Mouse (Mus musculus) right cerebral cortex, postnatal 14 days (tissue): Measurements from ENCODE around the gene Commd7.
"Not testable (repeated sequence)": the region's sequence is repeated elsewhere in the genome, so short reads cannot be mapped to it uniquely, and the experiment has no call there.

Experiments
- DNase-seq: peaks from one replicate; pipeline ENCODE4 v3.0.0; 2022

The Commd7 gene

DNA sequence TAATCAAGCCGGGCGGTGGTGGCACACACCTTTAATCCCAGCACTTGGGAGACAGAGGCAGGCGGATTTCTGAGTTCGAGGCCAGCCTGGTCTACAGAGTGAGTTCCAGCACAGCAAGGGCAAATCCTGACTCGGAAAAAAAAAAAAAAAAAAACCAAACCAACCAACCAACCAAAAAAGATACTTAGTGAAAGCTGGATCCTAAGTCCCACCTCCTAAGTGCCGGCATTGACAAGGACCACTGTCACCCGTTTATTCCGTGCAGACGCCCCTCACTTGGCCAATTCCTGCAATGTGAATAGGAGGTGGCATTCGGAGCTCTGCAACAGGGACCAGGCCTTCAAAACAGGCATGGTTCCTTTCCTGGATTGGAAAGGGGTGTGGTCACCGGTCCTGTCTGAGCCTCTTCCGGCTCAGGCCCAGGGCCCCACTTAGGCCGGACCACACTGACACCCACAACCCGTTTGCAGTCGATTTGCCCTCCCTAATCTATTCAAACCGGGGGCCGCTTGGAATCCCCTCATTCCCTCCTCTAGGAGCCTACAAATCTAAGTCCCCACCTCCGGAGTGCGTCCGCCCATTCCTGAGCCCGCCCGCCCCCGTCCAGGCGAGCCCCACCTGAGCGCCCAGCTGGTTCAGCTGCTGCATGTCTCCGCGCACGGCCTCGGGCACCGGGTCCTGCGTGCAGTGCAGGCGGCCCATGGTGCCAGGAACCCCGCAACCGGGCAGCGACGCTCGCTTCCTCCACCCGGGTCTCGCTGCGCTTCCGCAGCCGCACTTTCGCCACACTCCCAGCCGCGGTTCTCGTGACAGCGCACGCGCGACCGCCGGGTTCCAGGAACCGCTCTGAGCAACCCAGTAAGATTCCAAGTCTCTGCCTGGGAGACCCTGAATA is at the start of gene Commd7:
Gene Commd7 (minus strand): TSS at position 806 of the 895 bp plus-strand sequence.
- DNase-seq: peak; percentile 85

DNA sequence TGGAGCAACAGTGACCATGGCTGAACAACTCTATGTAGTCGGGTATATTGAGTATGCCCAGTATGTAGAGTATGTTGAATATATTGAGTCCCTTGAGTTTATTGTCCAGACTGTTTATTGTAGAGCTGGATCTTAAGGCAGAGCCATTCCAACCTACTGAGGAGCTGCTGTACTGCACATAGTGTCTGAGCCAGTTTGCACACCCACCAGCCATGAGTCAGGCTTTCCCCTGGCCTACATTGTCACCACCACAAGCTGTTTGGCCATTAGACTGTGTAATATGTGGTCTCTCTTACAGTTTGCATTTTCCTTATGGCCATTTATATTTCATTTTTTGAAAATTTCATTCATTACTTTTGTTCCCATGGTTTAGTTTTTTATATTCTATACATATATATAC is 47.4 kb upstream of the Commd7 start:
- no peak for DNase-seq

DNA sequence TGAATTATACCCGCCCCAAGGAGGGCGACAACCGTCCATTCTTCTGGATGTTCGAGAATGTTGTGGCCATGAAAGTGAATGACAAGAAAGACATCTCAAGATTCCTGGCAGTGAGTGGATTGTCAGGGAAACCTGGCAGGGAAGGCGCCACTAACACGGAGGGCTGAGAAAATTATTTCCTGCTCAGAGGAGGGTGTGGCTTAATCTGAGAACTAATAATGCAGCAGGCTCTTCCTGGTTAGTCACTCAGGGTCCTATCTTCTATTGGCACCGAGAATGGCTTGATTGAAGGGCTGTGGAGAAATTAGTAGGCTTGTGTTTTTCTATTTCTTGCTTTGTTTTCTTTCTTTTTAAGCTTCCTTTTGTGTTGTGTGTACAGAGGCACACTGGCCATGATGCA is 45.0 kb upstream of the Commd7 start:
- no peak for DNase-seq

DNA sequence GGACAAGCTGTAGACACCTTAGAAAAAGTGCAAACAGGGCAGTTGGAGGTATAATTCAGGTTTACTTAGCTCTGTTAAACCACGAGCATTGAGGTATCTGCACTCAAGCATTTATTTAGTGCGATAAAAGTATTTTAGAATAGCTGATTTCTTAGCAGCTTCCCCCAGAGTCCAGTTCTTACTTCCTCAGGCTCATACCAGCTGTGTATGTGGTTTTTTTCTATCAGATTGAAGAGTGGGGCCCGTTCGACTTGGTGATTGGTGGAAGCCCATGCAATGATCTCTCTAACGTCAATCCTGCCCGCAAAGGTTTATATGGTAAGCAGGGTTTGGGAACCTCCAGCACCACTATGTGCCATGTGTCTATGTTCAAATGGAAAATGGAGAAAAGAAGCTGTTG is 44.4 kb upstream of the Commd7 start:
- no peak for DNase-seq

DNA sequence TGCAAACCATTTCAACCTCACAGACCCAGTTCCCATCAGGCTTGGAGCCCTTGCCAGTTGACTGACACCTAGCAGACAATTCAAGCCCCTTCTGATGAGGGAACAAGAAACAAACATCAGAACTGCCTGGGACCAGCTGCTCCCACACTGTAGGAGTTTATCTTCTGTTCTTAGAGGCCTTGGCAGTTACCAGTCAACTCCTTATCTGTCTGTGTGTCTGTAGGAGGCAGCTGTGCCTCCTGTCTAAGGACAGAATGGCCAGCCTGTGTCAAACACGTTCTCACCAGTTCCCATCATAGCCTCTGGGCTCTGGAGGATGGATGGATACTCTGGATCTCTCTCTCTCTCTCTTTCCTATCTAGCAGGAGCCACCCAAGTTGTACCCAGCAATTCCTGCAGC is 42.8 kb upstream of the Commd7 start:
- DNase-seq: not testable (repeated sequence)

DNA sequence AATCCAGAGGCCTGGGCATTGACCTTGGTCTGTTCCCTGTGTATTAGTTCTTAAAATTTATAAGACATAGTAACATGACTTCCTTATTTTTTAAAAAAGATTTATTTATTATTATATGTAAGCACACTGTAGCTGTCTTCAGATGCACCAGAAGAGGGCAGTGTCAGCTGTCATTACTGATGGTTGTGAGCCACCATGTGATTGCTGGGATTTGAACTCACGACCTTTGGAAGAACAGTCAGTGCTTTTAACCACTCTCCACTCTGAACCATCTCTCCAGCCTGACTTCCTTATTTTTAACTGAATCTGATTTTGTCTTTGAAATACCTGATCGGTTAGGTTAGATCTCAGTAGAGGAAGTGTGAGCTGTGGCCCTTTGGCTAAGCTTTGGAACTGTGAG is 40.0 kb upstream of the Commd7 start:
- no peak for DNase-seq

DNA sequence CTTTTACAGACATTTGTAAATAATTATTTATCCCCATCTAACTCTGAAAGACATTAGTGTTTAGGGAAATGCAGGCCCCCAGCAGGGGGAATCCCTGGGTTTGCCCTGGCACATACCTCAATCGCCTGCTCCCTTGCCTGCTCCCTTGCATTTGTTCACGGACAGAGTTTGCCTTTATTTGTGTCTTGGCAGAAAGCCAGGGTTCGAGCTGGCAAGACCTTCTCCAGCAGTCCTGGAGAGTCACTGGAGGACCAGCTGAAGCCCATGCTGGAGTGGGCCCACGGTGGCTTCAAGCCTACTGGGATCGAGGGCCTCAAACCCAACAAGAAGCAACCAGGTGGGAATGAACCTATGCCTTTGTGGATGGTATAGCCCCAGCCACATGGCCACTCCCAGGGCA is 37.5 kb upstream of the Commd7 start:
- DNase-seq: no peak

DNA sequence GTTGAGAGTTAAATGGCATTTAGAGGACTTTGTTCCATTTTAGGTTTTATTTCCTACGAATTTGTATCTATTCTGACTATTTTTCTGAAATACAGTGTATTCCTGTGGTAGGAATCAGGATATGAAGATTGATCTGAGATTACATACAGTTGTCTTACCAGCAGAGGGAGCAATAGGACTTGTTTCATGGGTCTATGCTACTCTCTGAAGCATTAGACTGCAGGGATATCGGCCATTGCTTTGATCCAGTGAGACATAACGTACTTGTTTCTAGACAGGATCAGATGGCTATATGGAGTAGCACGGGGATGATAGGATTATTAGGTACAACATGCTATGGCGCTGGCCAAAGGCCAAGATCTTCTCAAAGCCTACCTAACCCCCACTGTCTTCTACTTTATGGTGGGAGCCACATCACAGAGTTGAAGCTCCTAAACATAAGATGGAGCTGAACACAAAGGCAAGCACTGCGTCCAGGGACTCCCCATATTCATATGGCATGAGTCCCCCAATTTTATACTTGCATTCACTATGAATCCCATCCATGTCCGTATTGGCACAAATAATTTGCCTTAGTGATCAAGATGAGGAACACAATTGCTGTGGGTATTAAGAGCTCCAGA is 36.3 kb upstream of the Commd7 start:
- no peak for DNase-seq

DNA sequence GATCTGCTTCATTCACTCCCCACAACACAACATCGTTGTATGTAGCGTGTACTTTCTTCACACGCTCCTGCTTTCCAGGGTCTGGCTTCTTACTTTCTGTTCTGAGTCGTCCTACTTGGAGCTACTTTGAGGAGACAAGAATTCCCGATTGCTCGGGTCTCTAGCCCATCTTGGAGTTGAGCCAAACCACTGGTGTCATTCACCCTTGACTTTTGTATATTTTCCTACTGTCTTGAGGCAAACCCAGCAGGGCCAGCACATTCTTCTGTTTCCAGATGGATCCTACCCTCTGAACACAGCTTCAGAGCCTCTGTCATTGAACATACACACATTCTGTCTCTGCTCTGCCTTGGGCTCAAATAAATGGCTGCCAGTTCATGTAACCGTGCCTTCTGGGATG is 32.8 kb upstream of the Commd7 start:
- DNase-seq: no peak

DNA sequence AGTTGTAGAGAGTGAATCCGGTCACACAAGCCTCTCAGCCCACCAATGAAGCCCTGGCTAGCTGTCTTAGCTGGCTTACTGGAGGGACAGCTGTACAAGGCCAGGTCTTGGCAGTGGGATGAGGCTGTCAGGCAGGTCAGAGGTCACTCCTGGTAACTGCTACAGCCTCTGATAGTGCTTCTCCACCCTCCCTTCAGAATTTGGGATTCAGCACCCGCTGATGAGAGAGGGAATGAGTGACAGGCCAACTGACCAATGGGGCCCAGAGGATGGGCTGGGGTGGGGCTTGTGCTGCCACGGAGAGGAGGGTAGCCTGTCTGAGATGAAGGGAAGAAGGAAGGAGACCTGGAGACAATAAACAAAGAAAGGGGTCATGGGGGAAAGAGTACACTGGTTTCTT is 28.0 kb upstream of the Commd7 start:
- no peak for DNase-seq

DNA sequence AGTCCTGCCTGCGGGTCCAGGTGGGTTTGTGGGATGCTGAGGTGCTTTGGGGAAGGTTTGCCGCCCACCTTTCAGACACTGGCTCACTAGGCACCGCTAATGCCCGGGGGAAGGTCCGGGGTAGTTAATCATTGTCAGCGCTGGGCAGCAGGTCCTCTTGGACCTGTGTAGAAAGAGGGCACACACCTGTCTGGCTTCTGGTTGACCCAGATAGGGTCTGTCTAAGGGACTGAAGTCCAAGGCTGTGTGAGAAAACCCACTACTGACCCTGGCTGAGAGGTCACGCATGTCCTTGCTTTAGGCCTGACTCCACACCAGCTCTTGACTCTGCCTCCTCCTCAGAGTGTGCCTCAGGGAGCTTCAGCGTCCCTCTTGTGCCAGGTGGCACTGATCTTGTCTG is 25.1 kb upstream of the Commd7 start:
- not testable (repeated sequence) for DNase-seq

DNA sequence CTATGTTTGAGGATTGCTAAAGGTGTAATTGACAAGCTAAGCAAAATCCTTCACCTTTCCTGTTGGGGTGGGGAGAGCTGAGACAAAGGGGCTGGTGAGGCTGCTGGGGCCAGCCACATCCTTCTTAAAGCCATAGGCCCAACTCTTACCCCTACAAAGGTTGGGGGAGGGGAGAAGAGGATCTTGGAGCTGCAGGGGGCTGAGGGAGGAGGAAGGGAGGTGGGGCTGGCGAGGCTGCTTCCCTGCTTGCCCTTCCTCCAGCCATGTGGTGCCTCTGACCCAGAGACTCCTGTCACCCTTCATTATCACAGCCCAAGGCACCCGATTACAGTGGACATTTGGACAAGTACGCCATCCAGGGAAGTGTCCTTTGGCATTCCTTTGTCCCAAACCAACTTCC is 19.1 kb upstream of the Commd7 start:
- DNase-seq: no peak

DNA sequence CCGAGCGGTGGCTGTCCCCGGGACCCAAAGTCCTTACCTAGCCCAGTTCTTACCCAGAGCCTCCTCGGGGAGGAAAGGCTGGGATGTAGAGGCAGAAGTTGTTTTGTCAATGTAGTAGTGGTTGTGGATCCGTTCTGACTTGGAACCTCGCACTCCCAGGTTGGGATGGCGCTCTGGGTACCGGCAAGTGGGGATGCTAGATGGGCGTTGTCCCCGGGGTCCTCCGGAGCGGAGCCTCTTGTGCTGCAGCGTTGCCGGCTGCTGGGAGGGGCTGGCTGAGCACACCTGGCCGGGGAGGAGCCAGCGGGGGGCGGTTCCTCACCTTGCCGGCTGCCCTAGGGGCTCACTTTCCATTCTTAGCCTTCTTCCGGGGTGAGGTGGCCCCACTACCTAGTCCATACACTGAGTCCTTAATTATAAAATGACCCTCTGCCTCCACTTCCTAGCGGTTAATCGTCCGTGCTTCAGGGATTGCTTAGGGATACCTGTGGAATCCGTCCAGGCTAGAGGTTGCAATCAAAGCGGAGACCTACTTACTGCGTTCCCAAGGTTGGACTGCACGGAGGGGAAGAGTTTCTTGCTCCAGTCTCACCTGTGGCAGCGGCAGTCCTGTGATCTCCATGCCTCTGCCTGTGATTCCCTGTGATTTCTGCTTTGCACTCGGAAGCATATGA is 17.6 kb upstream of the Commd7 start:
- DNase-seq: no peak

DNA sequence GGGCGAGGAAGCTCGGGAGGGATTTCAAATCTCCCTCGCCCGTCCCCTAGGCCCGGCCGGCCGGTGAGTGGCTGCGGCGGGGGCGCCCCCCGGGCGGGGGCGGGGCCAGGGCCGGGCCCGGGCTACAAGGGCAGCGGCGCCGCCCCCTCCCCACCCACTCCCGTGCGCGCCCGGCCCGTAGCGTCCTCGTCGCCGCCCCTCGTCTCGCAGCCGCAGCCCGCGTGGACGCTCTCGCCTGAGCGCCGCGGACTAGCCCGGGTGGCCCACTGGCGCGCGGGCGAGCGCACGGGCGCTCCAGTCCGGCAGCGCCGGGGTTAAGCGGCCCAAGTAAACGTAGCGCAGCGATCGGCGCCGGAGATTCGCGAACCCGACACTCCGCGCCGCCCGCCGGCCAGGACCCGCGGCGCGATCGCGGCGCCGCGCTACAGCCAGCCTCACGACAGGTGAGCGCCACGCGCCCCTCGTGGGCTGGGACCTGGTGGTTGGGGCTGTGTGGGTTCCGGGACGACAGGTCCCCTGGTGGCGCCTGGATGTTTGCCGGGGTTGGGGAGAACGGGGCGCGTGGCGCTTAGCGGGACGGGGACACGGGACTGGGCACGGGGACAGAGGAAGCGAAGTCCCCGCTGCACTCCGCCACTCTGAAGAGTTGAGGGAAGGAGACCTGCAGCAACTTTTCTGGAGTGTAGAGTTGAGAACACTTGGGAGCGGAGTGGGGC is 16.9 kb upstream of the Commd7 start, which contains the start of gene Dnmt3b:
Gene Dnmt3b (plus strand): TSS at position 153 of the 716 bp plus-strand sequence.
- DNase-seq: peak; percentile 62

DNA sequence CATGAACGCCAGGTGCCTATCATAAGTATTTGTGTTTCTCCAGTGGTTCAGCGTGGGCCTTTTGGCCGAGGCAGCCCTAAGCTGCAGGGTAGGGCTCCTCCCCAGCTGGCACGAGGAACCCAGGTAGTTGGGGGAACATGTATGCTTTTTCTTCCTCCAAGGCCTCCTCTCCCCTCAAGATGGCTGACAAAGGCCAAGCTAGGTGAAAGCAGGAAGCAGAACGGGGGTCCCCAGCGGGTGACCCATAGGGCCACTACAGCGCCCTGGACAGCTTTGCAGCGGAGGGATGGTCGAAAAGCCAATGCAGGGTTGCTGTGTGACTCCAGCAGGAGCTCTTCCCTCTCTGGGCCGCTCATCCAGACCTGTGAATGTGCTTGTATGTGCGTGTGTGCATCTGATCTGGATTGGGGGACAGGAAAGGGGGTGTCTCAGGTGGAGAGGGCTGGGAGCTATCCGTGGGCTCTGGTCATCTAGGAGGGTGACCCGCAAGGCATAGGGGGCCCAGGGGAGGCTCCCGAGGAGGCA is 16.3 kb upstream of the Commd7 start:
- no peak for DNase-seq

DNA sequence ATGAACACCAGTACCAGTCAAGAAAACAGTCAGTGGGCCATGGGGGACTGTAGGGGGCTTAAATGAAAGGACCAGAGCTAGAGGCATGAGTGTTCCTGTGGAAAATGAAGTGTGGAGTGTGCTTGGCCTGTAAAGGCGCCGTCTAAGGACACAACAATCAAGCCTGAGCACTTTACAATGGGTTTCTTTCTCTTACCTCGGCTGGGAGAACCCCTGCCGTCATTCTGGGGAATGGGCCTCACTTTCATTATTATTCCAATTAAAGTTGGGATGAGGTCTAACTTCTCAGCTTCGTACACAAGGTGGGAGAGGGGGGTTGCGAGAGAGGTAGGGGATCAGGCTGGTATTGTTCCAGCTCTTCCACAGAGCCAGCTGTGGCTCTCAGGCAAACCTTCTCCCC is 10.4 kb upstream of the Commd7 start:
- DNase-seq: no peak

DNA sequence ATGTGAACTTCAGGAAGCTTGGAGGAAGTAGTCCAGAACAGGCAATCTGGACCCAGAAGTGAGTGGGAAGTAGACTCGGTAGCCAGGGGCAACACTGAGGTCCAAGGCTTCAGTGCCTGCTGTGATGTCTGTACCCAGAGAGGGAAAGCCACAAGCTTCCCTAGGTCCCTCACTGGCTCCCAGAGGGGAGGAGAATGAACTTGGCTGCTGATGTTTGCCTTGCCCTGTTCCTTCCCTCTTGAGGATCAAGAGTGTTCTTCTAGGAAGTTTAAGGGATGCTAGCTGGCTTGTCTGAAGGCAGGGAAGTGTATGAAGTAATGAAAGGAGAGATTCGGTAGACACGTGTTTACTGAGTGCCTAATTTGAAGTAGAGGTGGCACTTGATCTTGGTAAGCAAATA is 9.9 kb upstream of the Commd7 start:
- no peak for DNase-seq

DNA sequence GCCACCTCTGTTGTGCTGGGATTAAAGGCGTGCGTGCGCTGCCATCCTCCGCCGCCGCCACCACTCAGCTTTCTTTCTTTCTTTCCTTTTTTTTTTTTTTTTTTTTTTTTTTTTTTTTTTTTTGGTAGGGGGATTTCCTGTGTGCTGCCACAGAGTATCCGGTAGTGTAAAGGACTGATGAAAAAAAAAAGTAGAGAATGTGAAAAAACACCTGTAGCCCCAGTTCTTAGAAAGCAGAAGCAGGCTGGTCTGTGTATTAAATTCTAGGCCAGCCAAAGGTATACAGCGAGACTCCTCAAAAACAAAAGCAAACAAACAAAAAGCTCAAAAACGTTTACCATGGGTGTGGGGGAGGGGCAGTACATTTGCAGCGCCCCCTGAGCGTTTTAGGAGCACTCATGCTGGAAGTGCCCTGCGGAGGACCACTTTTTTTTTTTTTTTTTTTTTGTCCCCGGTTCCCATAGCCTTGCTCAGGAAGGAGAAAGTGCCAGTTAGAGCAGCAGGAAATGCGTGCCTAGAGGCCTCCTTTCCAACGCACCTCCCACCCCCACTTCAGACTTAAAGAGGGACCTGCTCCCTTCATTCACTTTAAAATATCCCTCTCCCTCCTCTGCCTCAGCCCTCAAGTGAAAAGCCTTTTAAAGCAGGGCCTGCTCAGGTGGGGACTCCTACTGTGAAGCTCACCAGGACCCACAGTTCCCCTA is 6.5 kb upstream of the Commd7 start:
- DNase-seq: no peak

DNA sequence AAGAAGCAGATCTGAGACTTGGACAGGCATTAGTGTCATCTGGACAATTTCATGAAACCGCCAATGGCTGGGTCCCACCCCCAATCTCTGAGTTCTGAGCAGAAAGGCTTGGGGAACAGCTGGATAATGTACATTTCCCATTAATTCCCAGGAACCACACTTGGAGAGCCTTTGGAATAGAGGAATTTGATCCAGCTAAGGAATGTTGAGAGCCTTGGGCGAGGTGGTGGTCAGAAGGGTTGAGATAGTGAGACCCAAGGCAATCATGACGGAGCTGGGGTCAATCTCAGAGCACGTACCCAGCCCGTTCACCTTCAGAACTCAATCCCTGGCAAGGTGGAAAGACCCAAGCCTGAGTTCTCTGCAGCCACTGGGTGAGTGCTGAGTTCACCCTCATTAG is 678 bp upstream of the Commd7 start:
- no peak for DNase-seq

DNA sequence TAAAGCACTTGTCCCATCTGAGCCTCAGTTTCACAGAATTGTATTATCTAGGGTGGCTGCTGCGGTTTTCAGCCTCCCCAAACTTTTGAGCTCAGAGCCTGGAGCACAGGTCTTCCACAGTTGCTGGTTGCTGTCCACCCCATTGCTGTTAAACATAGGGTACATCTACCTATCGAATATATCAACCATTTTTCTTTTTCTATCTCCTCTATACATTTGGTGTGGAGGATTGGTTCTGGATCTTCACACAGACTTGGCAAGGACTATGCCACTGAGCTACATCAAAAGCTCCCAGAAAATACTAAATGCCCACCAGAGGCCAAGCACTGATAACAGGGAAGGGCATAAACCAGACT is 268 bp upstream of the Commd7 start:
- no peak for DNase-seq

DNA sequence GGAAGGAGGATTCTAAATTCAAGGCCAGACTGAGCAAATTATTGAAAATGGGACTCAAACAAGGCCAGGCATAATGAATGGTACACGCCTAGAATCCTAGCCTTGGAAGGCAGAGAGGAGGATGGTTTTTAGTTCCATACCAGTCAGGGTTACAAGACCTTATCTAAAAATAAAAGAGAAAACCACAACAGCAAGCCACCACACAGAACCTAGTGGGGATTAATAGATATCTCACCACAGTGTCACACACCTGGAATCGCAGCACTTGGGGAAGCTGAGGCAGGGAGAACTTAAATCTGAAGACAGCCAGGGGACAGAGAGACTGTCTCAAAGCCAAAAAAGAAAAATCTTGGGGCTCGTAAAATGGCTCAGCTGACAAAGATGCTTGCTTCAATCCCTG is 1.6 kb downstream of the Commd7 start:
- DNase-seq: no peak

DNA sequence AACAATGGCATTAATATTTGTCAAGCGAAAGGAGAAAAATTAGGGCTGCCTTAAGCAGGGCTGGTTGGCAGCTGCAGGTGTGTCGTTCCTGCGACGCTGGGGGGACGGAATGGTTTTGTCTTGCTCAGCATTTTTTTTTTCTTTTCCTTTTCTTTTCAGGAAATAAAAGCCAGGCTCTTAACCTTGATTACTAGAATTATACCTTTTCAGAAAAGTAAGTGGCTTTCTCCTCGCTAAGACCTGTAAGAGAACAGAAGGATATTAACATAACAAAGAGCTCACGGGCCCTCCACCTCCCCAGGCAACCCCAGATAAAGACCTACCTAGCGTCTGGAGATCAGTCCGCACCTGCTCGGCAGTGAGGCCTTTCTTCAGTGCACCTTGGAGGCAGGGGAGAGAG is 10.1 kb downstream of the Commd7 start:
- DNase-seq: no peak
